Mouse (Mus musculus): Measurements from ENCODE around the gene Tst.

DNA sequence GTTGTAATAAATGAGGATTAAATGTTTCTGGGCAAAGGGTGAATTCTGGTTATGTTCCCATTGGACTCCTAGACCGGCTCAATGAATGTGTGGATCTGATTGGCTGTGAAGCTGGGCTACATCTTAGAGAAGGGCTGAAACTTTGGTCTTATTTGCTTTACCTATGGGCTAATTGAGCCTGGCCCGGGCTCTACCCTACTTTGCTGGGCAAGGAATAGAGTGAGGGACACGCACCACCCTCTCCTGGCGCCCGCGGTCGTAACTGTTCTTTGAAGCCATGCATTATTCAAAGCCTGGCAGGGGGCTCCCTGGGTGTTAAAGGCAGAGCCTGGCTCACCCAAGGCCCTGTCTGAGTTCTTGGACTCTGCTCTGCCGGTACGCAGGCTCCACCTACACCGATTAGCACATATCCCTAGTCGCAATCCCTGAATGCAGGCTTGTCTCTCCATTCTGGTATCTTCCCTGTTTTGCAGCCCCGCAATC, 3.9 kb upstream of the Tst start:
- no peak for TF ChIP-seq CTCF (IDR thresholded peaks at IDR 0.05; ENCODE audit: low read depth, low read length)
- TF ChIP-seq GATA1 (IDR thresholded peaks at IDR 0.05; ENCODE audit: borderline replicate concordance, low read length) = no peak
- no peak for TF ChIP-seq POLR2AphosphoS5 (IDR thresholded peaks at IDR 0.05; ENCODE audit: insufficient replicate concordance, low read depth, low read length)
- no peak for TF ChIP-seq TAL1 (conservative IDR thresholded peaks at IDR 0.05; ENCODE audit: low read depth, low read length)
- no peak for TF ChIP-seq GATA2 (IDR thresholded peaks at IDR 0.05; ENCODE audit: borderline replicate concordance, low read depth, low read length)

Measured in G1E (cell line).